Mouse (Mus musculus): ENCODE data around the gene Slc27a5.

Gene Slc27a5

GRCm38 (mm10) chr7:12998053-12998452 lies at the start of gene Slc27a5:
Slc27a5 (minus strand) TSS chr7:12998192.
- DNase-seq (ENCODE audit: low read depth, low spot score) = no peak

GRCm38 (mm10) chr7:13046084-13046483 lies 48.1 kb upstream of the Slc27a5 start:
- DNase-seq (ENCODE audit: low read depth, low spot score) = peak; percentile 35

- no peak for DNase-seq (ENCODE audit: low read depth, low spot score)
Observed at GRCm38 (mm10) chr7:13044254-13044625, 46.2 kb upstream of the Slc27a5 start.

- DNase-seq (ENCODE audit: low read depth, low spot score) = no peak
Observed at GRCm38 (mm10) chr7:13043445-13044253, 45.7 kb upstream of the Slc27a5 start.

- DNase-seq (ENCODE audit: low read depth, low spot score) = no peak
Observed at GRCm38 (mm10) chr7:13043120-13043444, 45.1 kb upstream of the Slc27a5 start.

GRCm38 (mm10) chr7:13042511-13042910 lies 44.5 kb upstream of the Slc27a5 start:
- no peak for DNase-seq (ENCODE audit: low read depth, low spot score)

GRCm38 (mm10) chr7:13041256-13041655 lies 43.3 kb upstream of the Slc27a5 start:
- DNase-seq (ENCODE audit: low read depth, low spot score) = no peak

GRCm38 (mm10) chr7:13039181-13039580 lies 41.2 kb upstream of the Slc27a5 start:
- no peak for DNase-seq (ENCODE audit: low read depth, low spot score)

GRCm38 (mm10) chr7:13038621-13039169 lies 40.7 kb upstream of the Slc27a5 start:
- no peak for DNase-seq (ENCODE audit: low read depth, low spot score)

GRCm38 (mm10) chr7:13037901-13038555 lies 40.0 kb upstream of the Slc27a5 start, which contains the start of gene Ube2m:
Ube2m (minus strand) TSS chr7:13038275.
- DNase-seq (ENCODE audit: low read depth, low spot score) = peak; percentile 80

GRCm38 (mm10) chr7:13037366-13037765 lies 39.4 kb upstream of the Slc27a5 start:
- no peak for DNase-seq (ENCODE audit: low read depth, low spot score)

GRCm38 (mm10) chr7:13036806-13037205 lies 38.8 kb upstream of the Slc27a5 start:
- no peak for DNase-seq (ENCODE audit: low read depth, low spot score)

GRCm38 (mm10) chr7:13035211-13035855 lies 37.3 kb upstream of the Slc27a5 start:
- DNase-seq (ENCODE audit: low read depth, low spot score) = no peak

- DNase-seq (ENCODE audit: low read depth, low spot score) = peak; percentile 85
Observed at GRCm38 (mm10) chr7:13034148-13034977, 36.4 kb upstream of the Slc27a5 start, which contains the start of gene Chmp2a. Chmp2a (minus strand) TSS chr7:13034807.

- no peak for DNase-seq (ENCODE audit: low read depth, low spot score)
Observed at GRCm38 (mm10) chr7:13033451-13034147, 35.6 kb upstream of the Slc27a5 start.

- DNase-seq (ENCODE audit: low read depth, low spot score) = no peak
Observed at GRCm38 (mm10) chr7:13032541-13032940, 34.5 kb upstream of the Slc27a5 start.

GRCm38 (mm10) chr7:13031983-13032382 lies 34.0 kb upstream of the Slc27a5 start:
- no peak for DNase-seq (ENCODE audit: low read depth, low spot score)

- no peak for DNase-seq (ENCODE audit: low read depth, low spot score)
Observed at GRCm38 (mm10) chr7:13031069-13031468, 33.1 kb upstream of the Slc27a5 start.

GRCm38 (mm10) chr7:13028986-13029385 lies 31.0 kb upstream of the Slc27a5 start:
- DNase-seq (ENCODE audit: low read depth, low spot score) = no peak

GRCm38 (mm10) chr7:13025511-13026112 lies 27.6 kb upstream of the Slc27a5 start:
- DNase-seq (ENCODE audit: low read depth, low spot score) = no peak

All from c-Kit-negative CD71-positive TER-119-positive erythroid progenitor cells, embryonic 14.5 days (primary cell).